Mouse (Mus musculus): ENCODE measurements at regions not wholly inside any gene's neighbourhood (a gene's known extent, or its start where the extent isn't known, plus 50 kb on each side); places are given as distances from the start of the nearest gene placed in this dataset.

DNA sequence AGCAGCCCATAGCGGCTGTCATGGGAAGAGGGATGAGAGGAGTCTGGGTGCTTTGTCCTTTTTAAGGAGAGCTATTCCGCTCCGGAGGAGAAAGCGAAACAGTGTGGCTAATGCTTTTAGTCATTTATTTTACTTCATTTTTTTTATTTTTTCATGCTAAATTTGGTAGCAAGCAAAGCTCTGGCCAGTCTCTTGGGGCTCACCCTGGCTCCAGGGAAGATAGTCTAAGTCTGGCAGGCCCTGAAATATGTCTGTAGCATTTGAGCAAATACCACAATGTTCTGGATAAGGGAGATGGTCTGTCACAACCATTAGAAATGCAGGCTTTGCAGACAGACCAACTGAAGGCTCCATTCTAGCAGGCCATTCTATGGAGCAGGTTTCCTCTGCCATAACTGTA is 102.9 kb upstream of the Adpgk start:
- TF ChIP-seq CHD2 (IDR thresholded peaks at IDR 0.05; ENCODE audit: low read depth, low read length) (no peak), ZC3H11A (IDR thresholded peaks at IDR 0.05; ENCODE audit: borderline replicate concordance, low read depth, low read length) (no peak), HCFC1 (IDR thresholded peaks at IDR 0.05; ENCODE audit: borderline replicate concordance, insufficient read depth, low read length) (no peak), MAFK (IDR thresholded peaks at IDR 0.05; ENCODE audit: insufficient read depth, low read depth, low read length) (no peak), ZNF384 (IDR thresholded peaks at IDR 0.05; ENCODE audit: low read depth, low read length) (no peak)

All from ES-E14 (cell line).